Mouse (Mus musculus) kidney, postnatal 10 days (tissue): ENCODE results near the gene Orai2.
A peak's percentile ranks its signal among the peaks of the same experiment; 100 is the strongest.
"Not testable (repeated sequence)": the region's sequence is repeated elsewhere in the genome, so short reads cannot be mapped to it uniquely, and the experiment has no call there.

Experiments used
- DNase-seq: peaks from one replicate; pipeline ENCODE4 v3.0.0; 2021; ENCODE audit warnings: mixed read lengths

Orai2 gene

GRCm38 (mm10) chr5:136170512-136171362 lies at the start of gene Orai2:
TSS of gene Orai2 (minus strand) at chr5:136170713.
- peak; percentile 91 for DNase-seq

- DNase-seq: peak; percentile 4
These were observed 48.1 kb upstream of the Orai2 start for GRCm38 (mm10) chr5:136218585-136218984.

- peak; percentile 4 for DNase-seq
These were observed 47.4 kb upstream of the Orai2 start for GRCm38 (mm10) chr5:136217932-136218381.

- peak; percentile 3 for DNase-seq
These were observed 46.6 kb upstream of the Orai2 start for GRCm38 (mm10) chr5:136217004-136217665.

GRCm38 (mm10) chr5:136215958-136216357 lies 45.4 kb upstream of the Orai2 start:
- DNase-seq: peak; percentile 58

- DNase-seq: peak; percentile 5
These were observed 44.7 kb upstream of the Orai2 start for GRCm38 (mm10) chr5:136215211-136215610.

- DNase-seq: no peak
These were observed 43.2 kb upstream of the Orai2 start for GRCm38 (mm10) chr5:136213716-136214115.

GRCm38 (mm10) chr5:136212716-136213115 lies 42.2 kb upstream of the Orai2 start:
- no peak for DNase-seq

GRCm38 (mm10) chr5:136211341-136212102 lies 41.0 kb upstream of the Orai2 start:
- DNase-seq: not testable (repeated sequence)

- no peak for DNase-seq
These were observed 40.0 kb upstream of the Orai2 start for GRCm38 (mm10) chr5:136210549-136210948.

GRCm38 (mm10) chr5:136201832-136202231 lies 31.3 kb upstream of the Orai2 start:
- peak; percentile 81 for DNase-seq

- DNase-seq: peak; percentile 27
These were observed 29.0 kb upstream of the Orai2 start for GRCm38 (mm10) chr5:136199526-136199925.

GRCm38 (mm10) chr5:136198474-136199391 lies 28.2 kb upstream of the Orai2 start, which contains the start of gene Prkrip1:
TSS of gene Prkrip1 (minus strand) at chr5:136198963.
- DNase-seq: peak; percentile 95

- DNase-seq: no peak
These were observed 21.4 kb upstream of the Orai2 start for GRCm38 (mm10) chr5:136191870-136192269.

- peak; percentile 75 for DNase-seq
These were observed 16.2 kb upstream of the Orai2 start for GRCm38 (mm10) chr5:136186723-136187122.

- DNase-seq: no peak
These were observed 13.3 kb upstream of the Orai2 start for GRCm38 (mm10) chr5:136183766-136184165.

GRCm38 (mm10) chr5:136182830-136183229 lies 12.3 kb upstream of the Orai2 start:
- DNase-seq: no peak

GRCm38 (mm10) chr5:136182049-136182448 lies 11.5 kb upstream of the Orai2 start:
- DNase-seq: no peak

- no peak for DNase-seq
These were observed 10.7 kb upstream of the Orai2 start for GRCm38 (mm10) chr5:136181197-136181596.

GRCm38 (mm10) chr5:136179594-136179993 lies 9.1 kb upstream of the Orai2 start:
- DNase-seq: no peak

GRCm38 (mm10) chr5:136173606-136174463 lies 3.3 kb upstream of the Orai2 start:
- peak; percentile 79 for DNase-seq
